Comparison of ENCODE assay signal across 16 mouse cellular contexts in genomic region chr1:155816167-155816566, GRCm38 (mm10).
"Had no signal": no experiment of that assay in that cellular context is flagged by ENCODE, and none has a peak within 500 bp of the region (broad histone marks: within the 10 kb centered on the region; RNA-seq: fewer than 3 reads in every experiment).

No protein-coding gene starts in this region.

- ATAC-seq: lung, postnatal 0 days; midbrain, embryonic 13.5 days; midbrain, embryonic 15.5 days had no signal

- H3K27me3 ChIP-seq: lung, embryonic 15.5 days; megakaryocyte, embryonic 14.5 days; midbrain, embryonic 15.5 days; stomach, embryonic 15.5 days had no signal

- DNase-seq: lung, adult 2 months; lung, postnatal 14 days; lung, postnatal 36 days; right cerebral cortex, postnatal 14 days; thymus, adult 2 months; thymus, postnatal 25 days; thymus, postnatal 4 days had no signal

- H3K4me3 ChIP-seq: lung, embryonic 15.5 days; megakaryocyte, embryonic 14.5 days; midbrain, embryonic 13.5 days; midbrain, embryonic 15.5 days; neural tube, embryonic 12.5 days; stomach, embryonic 15.5 days had no signal

- H3K9ac ChIP-seq: liver, embryonic 14.5 days; lung, embryonic 15.5 days; midbrain, embryonic 13.5 days; midbrain, embryonic 15.5 days; neural tube, embryonic 12.5 days; stomach, embryonic 15.5 days had no signal

- H3K9me3 ChIP-seq: lung, embryonic 15.5 days; megakaryocyte, embryonic 14.5 days; midbrain, embryonic 13.5 days; midbrain, embryonic 15.5 days; neural tube, embryonic 12.5 days; stomach, embryonic 15.5 days had no signal

- H3K27ac ChIP-seq: liver, embryonic 14.5 days; lung, embryonic 15.5 days; macrophage; midbrain, embryonic 13.5 days; midbrain, embryonic 15.5 days; neural tube, embryonic 12.5 days; stomach, embryonic 15.5 days had no signal

- H3K36me3 ChIP-seq: lung, embryonic 15.5 days; midbrain, embryonic 13.5 days; midbrain, embryonic 15.5 days; neural tube, embryonic 12.5 days; stomach, embryonic 15.5 days had no signal
